Mouse (Mus musculus) limb, embryonic 14.5 days (tissue): ENCODE data around the gene Rap1b. TPM values are rescaled to one million over a fixed set of nuclear protein-coding genes. Genes with fewer than 3 reads are reported as not detected.
A peak's percentile ranks its signal among the peaks of the same experiment; 100 is the strongest.

Experiments
- ATAC-seq: fragments of 200-750 bp; cut with Nextera tagmentation; 2 replicates; pipeline ENCODE4 v1.8.0; 2017; ENCODE audit warnings: low read depth, moderate number of reproducible peaks, moderate TSS enrichment; ENCODE audit not compliant: low FRiP score
- DNase-seq: peaks from one replicate; pipeline ENCODE4 v3.0.0-alpha.2; 2015; ENCODE audit warnings: low spot score
- H3K27ac ChIP-seq: fragments of 300-500 bp; sonication (generic); replicated peaks from 2 replicates; pipeline ENCODE4 v1.5.1; 2014; ENCODE audit warnings: low read depth, mild to moderate bottlenecking, low read length, moderate library complexity, mixed read lengths
- H3K27me3 ChIP-seq: fragments of 300-500 bp; sonication (generic); 2 replicates; pipeline ENCODE4 v1.6.1; 2014; ENCODE audit warnings: low read length, mixed read lengths; ENCODE audit not compliant: control insufficient read depth, insufficient read depth
- H3K36me3 ChIP-seq: fragments of 300-500 bp; sonication (generic); 2 replicates; pipeline ENCODE4 v1.6.1; 2014; ENCODE audit warnings: mild to moderate bottlenecking, low read length, moderate library complexity, mixed read lengths; ENCODE audit not compliant: control insufficient read depth, insufficient read depth
- H3K4me1 ChIP-seq: fragments of 300-500 bp; sonication (generic); 2 replicates; pipeline ENCODE4 v1.6.1; 2014; ENCODE audit warnings: antibody characterized with exemption, low read length, mixed read lengths; ENCODE audit not compliant: control insufficient read depth, insufficient read depth
- H3K4me2 ChIP-seq: fragments of 300-500 bp; sonication (generic); replicated peaks from 2 replicates; pipeline ENCODE4 v1.6.1; 2014; ENCODE audit warnings: low read depth, mild to moderate bottlenecking, low read length, moderate library complexity; ENCODE audit not compliant: severe bottlenecking
- H3K4me3 ChIP-seq: fragments of 300-500 bp; sonication (generic); replicated peaks from 2 replicates; pipeline ENCODE4 v1.5.1; 2014; ENCODE audit warnings: low read length
- H3K9ac ChIP-seq: fragments of 300-500 bp; sonication (generic); 2 replicates; pipeline ENCODE4 v1.6.1; 2014; ENCODE audit warnings: mild to moderate bottlenecking, low read depth, low read length, moderate library complexity; ENCODE audit not compliant: severe bottlenecking
- H3K9me3 ChIP-seq: fragments of 300-500 bp; sonication (generic); 2 replicates; pipeline ENCODE4 v1.6.1; 2016; ENCODE audit warnings: low read length; ENCODE audit not compliant: control insufficient read depth
- POLR2A ChIP-seq: fragments of 200-500 bp; IDR thresholded peaks from 2 replicates; pipeline ENCODE4 v1.8.0; 2012; ENCODE audit warnings: inconsistent platforms, mild to moderate bottlenecking, moderate library complexity, borderline replicate concordance; ENCODE audit not compliant: insufficient read depth, insufficient read length; ENCODE audit errors: extremely low read depth
- WGBS: fragments of 180-500 bp; shearing (Covaris S2); extraction: QIAGEN DNeasy Blood & Tissue Kit; methylation state at CpG from one replicate; pipeline ENCODE4 v1.1.7; 2014; 5-methylcytosine and 5-hydroxymethylcytosine counted together
- polyA plus RNA-seq, 2 experiments: library from polyadenylated mRNA; depleted of rRNA in 1 of 2; stranded (reverse) in 1 of 2; unstranded in 1 of 2; fragments of >200 nt; fragmentation: Nextera tagmentation in 1 of 2; extraction: Ambion mirVana in 1 of 2; gene quantifications; 2 replicates each; pipeline versions ENCODE4 v1.2.1 to v1.2.3; 2012 to 2014

Gene Rap1b
- polyA plus RNA-seq, 2 experiments = 94.9 to 190 TPM

DNA sequence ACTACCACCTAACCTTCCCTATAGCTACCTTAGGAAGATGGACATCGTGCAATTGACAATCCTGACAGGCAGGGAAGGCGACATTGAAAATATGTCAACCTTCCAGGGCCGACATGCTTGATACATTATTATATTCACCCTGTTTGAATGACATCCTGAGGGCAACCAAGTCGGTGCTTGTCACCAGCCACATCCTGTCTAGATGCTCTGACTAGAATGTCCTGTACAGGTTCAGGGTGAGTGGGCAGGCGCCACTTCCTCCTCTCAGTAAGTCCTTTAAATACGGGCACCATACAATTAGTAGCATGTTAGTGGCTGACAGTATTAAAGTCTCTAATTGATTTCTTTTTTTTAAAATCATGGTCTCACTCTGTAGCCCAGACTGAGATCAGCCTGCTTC is 37.8 kb downstream of the Rap1b start:
- no peak overlapping the region for H3K4me2 ChIP-seq
- 80% methylated on average over 6 of the region's 6 CpGs for WGBS
- no peaks in the 10 kb centered on the region for H3K27me3 ChIP-seq
- H3K9ac ChIP-seq = no peak overlapping the region
- no peak overlapping the region for H3K27ac ChIP-seq
- no peak for DNase-seq
- TF ChIP-seq POLR2A = no peak
- H3K4me1 ChIP-seq = peaks cover 6% of the 10 kb centered on the region; the same call in 1 of the 2 replicates
- no peak for ATAC-seq
- H3K36me3 ChIP-seq = peaks cover 18% of the 10 kb centered on the region
- no peak overlapping the region for H3K4me3 ChIP-seq
- H3K9me3 ChIP-seq = no peaks in the 10 kb centered on the region

DNA sequence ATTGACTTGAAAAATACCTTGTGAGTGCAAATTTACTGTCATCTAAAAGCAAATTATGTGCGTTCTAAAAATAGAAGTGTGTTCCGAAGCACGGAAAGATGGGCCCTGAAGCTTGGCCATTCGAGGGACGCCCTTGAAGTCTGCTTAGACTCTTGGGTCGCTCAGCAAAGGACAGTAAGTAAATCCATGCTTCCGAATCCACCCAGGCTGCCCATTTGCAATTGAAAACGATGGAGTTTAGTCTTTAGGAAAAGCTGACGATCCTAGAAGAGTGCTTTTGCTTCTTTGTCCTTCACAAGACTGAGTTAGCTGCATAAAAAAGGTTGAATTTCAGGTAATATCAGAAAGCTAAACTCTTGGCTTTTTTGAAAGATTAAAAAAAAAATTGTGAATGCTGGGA is 39.9 kb downstream of the Rap1b start:
- no peak for DNase-seq
- Histone ChIP-seq H3K4me1 (peaks cover 6% of the 10 kb centered on the region; the same call in 1 of the 2 replicates), H3K27ac (no peak overlapping the region), H3K9ac (no peak overlapping the region), H3K4me3 (no peak overlapping the region), H3K9me3 (no peaks in the 10 kb centered on the region), H3K36me3 (peaks cover 6% of the 10 kb centered on the region; the same call in 1 of the 2 replicates), H3K27me3 (no peaks in the 10 kb centered on the region), H3K4me2 (no peak overlapping the region)
- 56% methylated on average over 9 of the region's 9 CpGs for WGBS
- ATAC-seq = no peak
- no peak for TF ChIP-seq POLR2A

DNA sequence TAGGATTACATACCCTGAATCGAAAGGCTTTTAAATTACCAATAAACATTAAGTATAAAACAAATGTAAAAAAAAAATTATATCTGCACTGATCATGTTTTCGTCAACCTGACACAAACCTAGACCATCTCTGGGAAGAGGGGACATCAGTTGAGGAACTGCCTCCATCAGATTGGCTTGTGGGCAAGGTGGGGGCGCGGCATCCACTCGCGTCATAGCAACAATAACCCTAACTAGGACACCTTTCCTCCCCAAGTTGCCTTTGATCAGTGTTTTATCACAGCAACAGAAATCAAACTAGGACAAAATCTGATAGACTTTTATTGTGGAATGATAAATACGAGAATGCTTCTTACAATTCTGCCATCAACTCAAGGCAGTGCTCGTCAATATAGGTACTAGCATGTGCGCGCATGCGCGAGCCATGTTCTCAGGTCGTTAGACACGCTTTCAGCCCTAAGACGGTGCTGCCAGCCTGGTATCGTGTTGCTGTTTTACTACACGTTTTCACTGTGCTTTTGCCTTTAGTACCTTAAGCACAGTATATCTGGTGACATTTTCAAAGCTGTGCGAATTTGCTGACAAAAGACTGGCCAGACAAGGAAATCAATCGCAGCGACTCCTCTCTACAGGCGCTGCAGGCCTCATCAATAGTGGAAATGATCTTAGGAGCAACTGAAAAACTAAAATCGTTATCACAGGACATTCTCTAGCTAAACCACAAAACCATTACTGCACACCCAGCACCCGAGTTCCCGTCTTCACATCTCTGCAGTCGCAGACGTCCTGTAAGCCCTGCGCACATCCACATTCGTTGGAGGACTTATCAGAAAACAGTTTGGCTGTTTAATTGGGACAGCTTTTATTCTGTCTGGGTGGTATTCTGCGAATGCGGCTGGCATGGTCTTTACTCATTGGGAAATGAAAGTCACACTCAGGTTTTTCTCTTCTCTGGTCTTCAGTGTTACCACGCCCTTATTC is 41.7 kb downstream of the Rap1b start:
- no peak for TF ChIP-seq POLR2A
- H3K9me3 ChIP-seq = no peaks in the 10 kb centered on the region
- no peaks in the 10 kb centered on the region for H3K36me3 ChIP-seq
- H3K27ac ChIP-seq = no peak overlapping the region
- H3K4me2 ChIP-seq = no peak overlapping the region
- no peak overlapping the region for H3K9ac ChIP-seq
- no peaks in the 10 kb centered on the region for H3K27me3 ChIP-seq
- no peak overlapping the region for H3K4me3 ChIP-seq
- 0 out of 2 replicates have a peak, but pooled peaks cover 5% of the 10 kb centered on the region for H3K4me1 ChIP-seq
- 82% methylated on average over 31 of the region's 31 CpGs for WGBS
- no peak for ATAC-seq
- DNase-seq = no peak

DNA sequence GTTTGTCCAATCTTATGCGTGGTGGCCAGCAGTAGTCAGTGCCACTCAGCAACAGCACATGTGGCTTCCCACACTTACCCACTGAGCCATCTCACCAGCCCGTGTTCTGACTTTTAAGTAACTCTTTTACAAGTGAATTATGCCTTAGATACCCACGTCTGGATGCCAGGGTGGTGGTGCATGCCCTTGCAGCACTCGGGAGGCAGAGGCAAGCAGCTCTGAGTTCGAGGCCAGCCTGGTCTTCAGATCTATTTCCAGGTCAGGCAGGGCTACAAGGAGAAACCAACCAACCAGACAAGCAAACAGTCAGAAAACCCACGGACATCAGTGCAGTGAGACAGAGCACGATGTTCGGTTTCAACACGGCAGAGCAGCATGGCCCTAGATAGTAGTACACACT is 43.9 kb downstream of the Rap1b start:
- Histone ChIP-seq H3K9ac (no peak overlapping the region), H3K27me3 (no peaks in the 10 kb centered on the region), H3K27ac (no peak overlapping the region), H3K9me3 (no peaks in the 10 kb centered on the region), H3K4me2 (no peak overlapping the region), H3K36me3 (no peaks in the 10 kb centered on the region), H3K4me3 (no peak overlapping the region), H3K4me1 (0 out of 2 replicates have a peak, but pooled peaks cover 3% of the 10 kb centered on the region)
- ATAC-seq (no peak), DNase-seq (no peak)
- no peak for TF ChIP-seq POLR2A
- WGBS = 95% methylated on average over 9 of the region's 9 CpGs

DNA sequence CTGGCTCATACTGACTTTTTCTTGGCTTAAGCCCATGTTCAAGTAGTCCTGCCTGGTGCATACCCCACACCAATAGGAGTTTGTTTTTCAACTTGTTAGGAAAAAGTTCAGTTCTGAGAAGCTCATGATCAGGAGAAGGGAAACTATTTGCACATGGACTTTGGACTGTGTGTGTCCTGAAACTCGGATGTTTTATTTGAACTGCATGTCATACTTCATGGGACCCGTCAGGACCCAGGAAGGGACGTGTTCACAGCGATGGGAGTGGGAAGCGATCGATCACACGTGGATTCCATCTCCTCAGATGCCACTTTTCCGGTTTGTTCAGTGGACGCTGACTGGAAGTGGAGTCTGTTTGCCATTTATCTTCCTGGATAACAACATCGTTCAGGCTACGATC is 46.0 kb downstream of the Rap1b start:
- H3K9me3 ChIP-seq = no peaks in the 10 kb centered on the region
- H3K27me3 ChIP-seq = no peaks in the 10 kb centered on the region
- H3K9ac ChIP-seq = no peak overlapping the region
- peak; percentile 26; the same call in 1 of the 2 replicates for ATAC-seq
- 0 out of 2 replicates have a peak, but pooled peaks cover 3% of the 10 kb centered on the region for H3K4me1 ChIP-seq
- H3K27ac ChIP-seq = no peak overlapping the region
- no peak overlapping the region for H3K4me3 ChIP-seq
- TF ChIP-seq POLR2A = no peak
- no peaks in the 10 kb centered on the region for H3K36me3 ChIP-seq
- DNase-seq = no peak
- H3K4me2 ChIP-seq = no peak overlapping the region
- 89% methylated on average over 11 of the region's 11 CpGs for WGBS
